Mouse (Mus musculus) ES-Bruce4 (cell line): Measurements from ENCODE around the gene Fgfr2.

Source experiments
- CTCF ChIP-seq: IDR thresholded peaks from one replicate; pipeline ENCODE4 v1.8.1; 2011; ENCODE audit warnings: low read depth, low read length
- POLR2A ChIP-seq: IDR thresholded peaks from one replicate; pipeline ENCODE4 v1.8.1; 2011; ENCODE audit warnings: low read length; ENCODE audit not compliant: insufficient read depth

- TF ChIP-seq CTCF (peak; percentile 28), POLR2A (no peak)
Observed at GRCm38 (mm10) chr7:132994120-132994519, 129.0 kb downstream of the Fgfr2 start.
